Mouse (Mus musculus) E14TG2a.4 (cell line): ENCODE measurements around the gene Chaf1a.

Experiments used
- CTCF ChIP-seq: conservative IDR thresholded peaks from 2 replicates; pipeline ENCODE4 v1.5.1; 2014; ENCODE audit warnings: low read length
- NANOG ChIP-seq: IDR thresholded peaks from 2 replicates; pipeline ENCODE4 v1.6.1; 2014; ENCODE audit warnings: borderline replicate concordance, low read length, mixed read lengths
- POU5F1 ChIP-seq: IDR thresholded peaks from 2 replicates; pipeline ENCODE4 v1.6.1; 2014; ENCODE audit warnings: low read length, borderline replicate concordance

DNA sequence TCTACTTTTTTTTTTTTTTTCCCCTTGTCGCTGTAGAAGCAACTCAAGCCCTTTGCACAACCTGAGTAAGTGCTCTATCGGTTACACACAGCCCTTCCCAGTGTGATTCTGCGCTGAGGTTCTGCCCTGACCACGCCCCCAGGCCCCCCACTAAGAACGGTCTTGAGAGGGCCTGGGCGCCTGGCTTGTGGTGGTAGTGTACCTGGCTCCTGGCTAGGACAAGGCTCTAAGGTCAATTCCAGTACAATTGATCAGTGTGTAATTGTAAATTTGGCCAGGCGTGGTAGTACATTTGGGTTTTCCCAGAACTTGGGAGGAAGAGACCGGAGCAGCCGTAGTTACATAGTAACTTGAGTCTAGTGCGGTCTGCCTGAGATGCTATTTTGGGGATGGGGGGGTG lies 33.3 kb upstream of the Chaf1a start:
- TF ChIP-seq CTCF (no peak), NANOG (no peak), POU5F1 (no peak)
